ENCODE assay signal across 9 mouse cellular contexts in genomic region chr4:142179531-142179930, GRCm38 (mm10). TPM values are rescaled to one million over a fixed set of nuclear protein-coding genes. Genes with fewer than 3 reads are reported as not detected.
A peak's percentile ranks its signal among the peaks of the same experiment; 100 is the strongest.
DNase-seq lines count a peak whose midpoint lies in the region; ATAC-seq and TF ChIP-seq lines count a peak whose summit lies in the region.
"Had no signal": no experiment of that assay in that cellular context is flagged by ENCODE, and none has a peak within 500 bp of the region (broad histone marks: within the 10 kb centered on the region; RNA-seq: fewer than 3 reads in every experiment).

No protein-coding gene starts in this region.

- H3K4me1 ChIP-seq in hindbrain, embryonic 13.5 days (replicated peaks), result peaks cover 26% of the 10 kb centered on the region
- H3K4me1 ChIP-seq in liver, postnatal 0 days (ENCODE audit: insufficient read depth), result peaks cover 8% of the 10 kb centered on the region; the same call in 1 of the 2 replicates
- peaks cover 39% of the 10 kb centered on the region for H3K4me1 ChIP-seq in stomach, embryonic 14.5 days (ENCODE audit: control insufficient read depth, insufficient read depth, low read length)
- H3K4me1 ChIP-seq: megakaryocyte, embryonic 14.5 days had no signal

- no peak for TF ChIP-seq CTCF in liver, postnatal 0 days (IDR thresholded peaks at IDR 0.05; ENCODE audit: low read depth)

- H3K9me3 ChIP-seq in hindbrain, embryonic 13.5 days, result 0 out of 2 replicates have a peak, but pooled peaks cover 5% of the 10 kb centered on the region
- no peaks in the 10 kb centered on the region for H3K9me3 ChIP-seq in liver, postnatal 0 days (ENCODE audit: low read length)
- H3K9me3 ChIP-seq in stomach, embryonic 14.5 days (ENCODE audit: control insufficient read depth, low read depth, low read length), result 0 out of 2 replicates have a peak, but pooled peaks cover 3% of the 10 kb centered on the region

- peak; percentile 75 for DNase-seq in cerebellum, postnatal 14 days
- no peak for DNase-seq in cerebellum, adult 11 months
- peak; percentile 94 for DNase-seq in Muller cell, postnatal 12 days (ENCODE audit: inconsistent ontology term)
- DNase-seq in gastrocnemius, adult 18-20 months (ENCODE audit: low spot score), result peak; percentile 26
- peak; percentile 40 for DNase-seq in liver, postnatal 0 days

- no peak for ATAC-seq in hindbrain, embryonic 13.5 days (ENCODE audit: low FRiP score)
- no peak; the same call in 1 of the 2 replicates for ATAC-seq in liver, postnatal 0 days
- peak; percentile 20; the same call in 1 of the 2 replicates for ATAC-seq in stomach, embryonic 14.5 days (ENCODE audit: insufficient number of reproducible peaks, insufficient read depth, low FRiP score, low read depth)
- no peak for ATAC-seq in monocyte, adult 5-6 weeks (replicated peaks; ENCODE audit: insufficient number of reproducible peaks, low FRiP score, low TSS enrichment, poor library complexity, severe bottlenecking)

- 0 out of 2 replicates have a peak, but pooled peaks cover 3% of the 10 kb centered on the region for H3K36me3 ChIP-seq in hindbrain, embryonic 13.5 days
- no peaks in the 10 kb centered on the region for H3K36me3 ChIP-seq in liver, postnatal 0 days (replicated peaks; ENCODE audit: insufficient read depth, low read length)
- H3K36me3 ChIP-seq in stomach, embryonic 14.5 days (ENCODE audit: control insufficient read depth, insufficient read depth, low read length), result no peaks in the 10 kb centered on the region

- H3K27me3 ChIP-seq in hindbrain, embryonic 13.5 days, result no peaks in the 10 kb centered on the region
- no peaks in the 10 kb centered on the region for H3K27me3 ChIP-seq in liver, postnatal 0 days (ENCODE audit: insufficient read depth, low read length)
- no peaks in the 10 kb centered on the region for H3K27me3 ChIP-seq in stomach, embryonic 14.5 days (ENCODE audit: control insufficient read depth, insufficient read depth, low read length)
- H3K27me3 ChIP-seq: megakaryocyte, embryonic 14.5 days had no signal

- no peak overlapping the region for H3K4me2 ChIP-seq in hindbrain, embryonic 13.5 days
- H3K4me2 ChIP-seq in liver, postnatal 0 days (ENCODE audit: low read depth, low read length), result no peak overlapping the region
- no peak overlapping the region for H3K4me2 ChIP-seq in stomach, embryonic 14.5 days (replicated peaks; ENCODE audit: low read depth, low read length)

- TF ChIP-seq EP300 in liver, postnatal 0 days (IDR thresholded peaks at IDR 0.05; ENCODE audit: low read depth), result no peak

- 56% methylated on average over 13 of the region's 13 CpGs for WGBS in hindbrain, embryonic 13.5 days
- 58% methylated on average over 13 of the region's 13 CpGs for WGBS in liver, postnatal 0 days (ENCODE audit: insufficient replicate concordance)
- 24% methylated on average over 13 of the region's 13 CpGs for whole genome bisulfite sequencing in stomach, embryonic 14.5 days

- peak overlapping the region; percentile 62 for H3K27ac ChIP-seq in hindbrain, embryonic 13.5 days
- no peak overlapping the region for H3K27ac ChIP-seq in liver, postnatal 0 days (ENCODE audit: low read depth)
- peak overlapping the region; percentile 92; the same call in 1 of the 2 replicates for H3K27ac ChIP-seq in stomach, embryonic 14.5 days (ENCODE audit: low read length)

- no peak overlapping the region for H3K4me3 ChIP-seq in hindbrain, embryonic 13.5 days
- no peak overlapping the region for H3K4me3 ChIP-seq in liver, postnatal 0 days (ENCODE audit: low read depth, low read length)
- no peak overlapping the region for H3K4me3 ChIP-seq in stomach, embryonic 14.5 days (ENCODE audit: low read depth, low read length)
- H3K4me3 ChIP-seq: megakaryocyte, embryonic 14.5 days had no signal

- H3K9ac ChIP-seq in hindbrain, embryonic 13.5 days, result no peak overlapping the region
- H3K9ac ChIP-seq in liver, postnatal 0 days (replicated peaks), result no peak overlapping the region
- no peak overlapping the region for H3K9ac ChIP-seq in stomach, embryonic 14.5 days (replicated peaks; ENCODE audit: low read depth, low read length)

RNA-seq across cellular contexts. Expression of gene Kazn, which starts 59.7 kb away (rescaled TPM):
- total RNA-seq in gastrocnemius, adult 18-20 months (2021), result 1 to 10 TPM; 1.6 to 2.5 TPM
- 17.9 and 19.1 TPM in 2 replicates for polyA plus RNA-seq in hindbrain, embryonic 13.5 days (2015; fragmentation: Nextera tagmentation; extraction: Ambion mirVana)
- polyA plus RNA-seq in liver, postnatal 0 days (2015; fragmentation: Nextera tagmentation; extraction: Ambion mirVana), result 0.72 and 0.74 TPM in 2 replicates
- 12.5 and 14.3 TPM in 2 replicates for polyA plus RNA-seq in stomach, embryonic 14.5 days (2014; fragmentation: Nextera tagmentation; extraction: Ambion mirVana)
- total RNA-seq in monocyte, adult 5-6 weeks (2017), result not detected in 3 replicates
